Mouse (Mus musculus) intestine, embryonic 16.5 days (tissue): ENCODE measurements around the gene Hoxb7. TPM values are rescaled to one million over a fixed set of nuclear protein-coding genes. Genes with fewer than 3 reads are reported as not detected.

Experiments
- ATAC-seq: fragments of 200-750 bp; cut with Nextera tagmentation; 2 replicates; pipeline ENCODE4 v1.8.0; 2017; ENCODE audit warnings: moderate TSS enrichment, moderate library complexity
- H3K27ac ChIP-seq: fragments of 300-500 bp; sonication (generic); 2 replicates; pipeline ENCODE4 v1.5.1; 2014; ENCODE audit warnings: mild to moderate bottlenecking, low read length
- H3K27me3 ChIP-seq: fragments of 300-500 bp; sonication (generic); replicated peaks from 2 replicates; pipeline ENCODE4 v1.6.1; 2014; ENCODE audit warnings: low read length, control low read depth, mixed read lengths; ENCODE audit not compliant: control insufficient read depth, insufficient read depth
- H3K36me3 ChIP-seq: fragments of 300-500 bp; sonication (generic); 2 replicates; pipeline ENCODE4 v1.6.1; 2014; ENCODE audit warnings: low read length, control low read depth; ENCODE audit not compliant: control insufficient read depth, insufficient read depth
- H3K4me1 ChIP-seq: fragments of 300-500 bp; sonication (generic); 2 replicates; pipeline ENCODE4 v1.6.1; 2014; ENCODE audit warnings: low read length, control low read depth, mixed read lengths; ENCODE audit not compliant: control insufficient read depth, insufficient read depth
- H3K4me2 ChIP-seq: fragments of 300-500 bp; sonication (generic); 2 replicates; pipeline ENCODE4 v1.6.1; 2014; ENCODE audit warnings: low read depth, low read length, control low read depth
- H3K4me3 ChIP-seq: fragments of 300-500 bp; sonication (generic); 2 replicates; pipeline ENCODE4 v1.5.1; 2014; ENCODE audit warnings: mild to moderate bottlenecking, low read length
- H3K9ac ChIP-seq: fragments of 300-500 bp; sonication (generic); 2 replicates; pipeline ENCODE4 v1.6.1; 2014; ENCODE audit warnings: low read depth, low read length
- H3K9me3 ChIP-seq: fragments of 300-500 bp; sonication (generic); 2 replicates; pipeline ENCODE4 v1.6.1; 2016; ENCODE audit warnings: low read length, control low read depth; ENCODE audit not compliant: control insufficient read depth
- WGBS: fragments of 180-500 bp; shearing (Covaris S2); extraction: QIAGEN DNeasy Blood & Tissue Kit; methylation state at CpG from one replicate; pipeline ENCODE4 v1.1.7; 2014; 5-methylcytosine and 5-hydroxymethylcytosine counted together
- microRNA counts: library from miRNA; unstranded; fragments of <30 nt; microRNA quantifications from one replicate; lab custom pipeline; 2016
- microRNA-seq: library from miRNA; unstranded; fragments of <30 nt; microRNA quantifications from one replicate; pipeline ENCODE4, GENCODE M21; 2016
- polyA plus RNA-seq: library from polyadenylated mRNA; unstranded; fragments of >200 nt; fragmentation: Nextera tagmentation; extraction: Ambion mirVana; gene quantifications from 2 replicates; pipeline ENCODE4 v1.2.1, GENCODE M21; 2015

Hoxb7 gene
- polyA plus RNA-seq, 1 experiment from 2014 or later = 10.0 TPM

- peak overlapping the region; percentile 4; the same call in 1 of the 2 replicates for H3K9ac ChIP-seq
- ATAC-seq = 0 out of 2 replicates have a peak, but pooled peaks have one; percentile 18
- 31% methylated on average over 3 of the region's 3 CpGs for WGBS
Measured at GRCm38 (mm10) chr11:96334998-96335397, 48.6 kb downstream of the Hoxb7 start.

GRCm38 (mm10) chr11:96336597-96336996 is 50.2 kb downstream of the Hoxb7 start:
- Histone ChIP-seq H3K27me3 (0 out of 2 replicates have a peak, but pooled peaks cover 3% of the 10 kb centered on the region), H3K4me1 (peaks cover 61% of the 10 kb centered on the region), H3K4me3 (no peak overlapping the region), H3K27ac (peak overlapping the region; percentile 49; the same call in 1 of the 2 replicates), H3K4me2 (no peak overlapping the region), H3K9ac (0 out of 2 replicates have a peak overlapping the region, but pooled peaks have one; percentile 41), H3K36me3 (no peaks in the 10 kb centered on the region), H3K9me3 (no peaks in the 10 kb centered on the region)
- 33% methylated on average over 2 of the region's 2 CpGs for WGBS
- ATAC-seq = no peak

More at GRCm38 (mm10) chr11:96334998-96335397, 48.6 kb downstream of the Hoxb7 start:
- peak overlapping the region; percentile 92 for H3K27ac ChIP-seq
- peaks cover 59% of the 10 kb centered on the region for H3K4me1 ChIP-seq
- H3K9me3 ChIP-seq = no peaks in the 10 kb centered on the region
- H3K4me3 ChIP-seq = no peak overlapping the region
- peak overlapping the region; percentile 65 for H3K4me2 ChIP-seq
- 0 out of 2 replicates have a peak, but pooled peaks cover 3% of the 10 kb centered on the region for H3K27me3 ChIP-seq
- no peaks in the 10 kb centered on the region for H3K36me3 ChIP-seq

GRCm38 (mm10) chr11:96337026-96337425 is 50.6 kb downstream of the Hoxb7 start:
- Histone ChIP-seq H3K9ac (peak overlapping the region; percentile 41), H3K4me3 (no peak overlapping the region), H3K27me3 (0 out of 2 replicates have a peak, but pooled peaks cover 3% of the 10 kb centered on the region), H3K36me3 (no peaks in the 10 kb centered on the region), H3K27ac (peak overlapping the region; percentile 49; the same call in 1 of the 2 replicates), H3K9me3 (no peaks in the 10 kb centered on the region), H3K4me2 (no peak overlapping the region), H3K4me1 (peaks cover 61% of the 10 kb centered on the region)
- no peak for ATAC-seq
- 35% methylated on average over 6 of the region's 6 CpGs for WGBS

- H3K27me3 ChIP-seq = peaks cover 3% of the 10 kb centered on the region; the same call in 1 of the 2 replicates
- no peaks in the 10 kb centered on the region for H3K36me3 ChIP-seq
- peak overlapping the region; percentile 81 for H3K9ac ChIP-seq
- no peak overlapping the region for H3K4me3 ChIP-seq
- ATAC-seq = no peak
- H3K4me1 ChIP-seq = peaks cover 56% of the 10 kb centered on the region
- WGBS = 39% methylated on average over 7 of the region's 7 CpGs
- no peaks in the 10 kb centered on the region for H3K9me3 ChIP-seq
- peak overlapping the region; percentile 93 for H3K4me2 ChIP-seq
- peak overlapping the region; percentile 92 for H3K27ac ChIP-seq
Measured at GRCm38 (mm10) chr11:96338957-96339855, 52.8 kb downstream of the Hoxb7 start.

MicroRNAs encoded within 50 kb of the gene (microRNA counts, 519-probe panel; counts per million panel counts)
- microRNA mmu-miR-10a (lab: Ali Mortazavi, UCI) (3,664 counts per million, percentile 92 among the panel's probes with 10 or more counts), microRNA mmu-miR-196a (lab: Ali Mortazavi, UCI) (2,766 counts per million, percentile 69 among the panel's probes with 10 or more counts)

Small RNA genes within 50 kb of the gene (microRNA-seq; reads per million reads assigned to microRNA genes)
- gene Mir10a (56,371 reads per million, percentile 99 among the genes with 10 or more reads in this experiment), gene Mir196a-1 (5.5 reads per million, percentile 17 among the genes with 10 or more reads in this experiment)

Other genes starting within 250 kb of the Hoxb7 start
- gene Ube2z, start 221.2 kb upstream of the Hoxb7 start, polyA plus RNA-seq = 31.5 and 32.0 TPM in 2 replicates
- 1,152 and 1,154 TPM in 2 replicates for gene Atp5g1, start 211.0 kb upstream of the Hoxb7 start, polyA plus RNA-seq
- 0.10 TPM in 2 replicates for gene Calcoco2, start 174.7 kb upstream of the Hoxb7 start, polyA plus RNA-seq
- gene Ttll6, start 152.8 kb upstream of the Hoxb7 start, polyA plus RNA-seq = 0.27 and 0.51 TPM in 2 replicates
- gene Hoxb13, start 92.3 kb upstream of the Hoxb7 start, polyA plus RNA-seq = 1.9 and 5.1 TPM in 2 replicates
- 0.99 and 1.2 TPM in 2 replicates for gene Hoxb9, start 15.2 kb upstream of the Hoxb7 start, polyA plus RNA-seq
- 0.71 and 0.97 TPM in 2 replicates for gene Hoxb8, start 4.7 kb upstream of the Hoxb7 start, polyA plus RNA-seq
- 11.1 and 11.3 TPM in 2 replicates for gene Hoxb6, start 5.9 kb downstream of the Hoxb7 start, polyA plus RNA-seq
- 26.4 and 28.7 TPM in 2 replicates for gene Hoxb5, start 16.7 kb downstream of the Hoxb7 start, polyA plus RNA-seq
- 1.8 and 2.0 TPM in 2 replicates for gene Hoxb4, start 31.6 kb downstream of the Hoxb7 start, polyA plus RNA-seq
- 1.4 and 1.5 TPM in 2 replicates for gene Hoxb3, start 36.7 kb downstream of the Hoxb7 start, polyA plus RNA-seq
- 9.6 and 11.6 TPM in 2 replicates for gene Hoxb2, start 63.9 kb downstream of the Hoxb7 start, polyA plus RNA-seq
- gene Hoxb1, start 79.1 kb downstream of the Hoxb7 start, polyA plus RNA-seq = not detected in 2 replicates
- gene Skap1, start 178.0 kb downstream of the Hoxb7 start, polyA plus RNA-seq = 0.67 and 0.88 TPM in 2 replicates